Mouse (Mus musculus): ENCODE measurements at regions not wholly inside any gene's neighbourhood (a gene's known extent, or its start where the extent isn't known, plus 50 kb on each side); places are given as distances from the start of the nearest gene placed in this dataset.

- Histone ChIP-seq H3K27ac (ENCODE audit: low read depth) (no peak overlapping the region), H3K4me1 (replicated peaks; ENCODE audit: control insufficient read depth, insufficient read depth, low read length) (peaks cover 6% of the 10 kb centered on the region), H3K9ac (ENCODE audit: low read length) (no peak overlapping the region), H3K4me3 (ENCODE audit: low read depth, low read length) (no peak overlapping the region), H3K36me3 (ENCODE audit: control insufficient read depth, insufficient read depth, low read length) (no peaks in the 10 kb centered on the region), H3K27me3 (replicated peaks; ENCODE audit: control insufficient read depth, insufficient read depth, low read length) (no peaks in the 10 kb centered on the region), H3K4me2 (ENCODE audit: low read length) (no peak overlapping the region), H3K9me3 (ENCODE audit: control insufficient read depth, low read length) (no peaks in the 10 kb centered on the region)
- ATAC-seq (replicated peaks; ENCODE audit: low FRiP score, low TSS enrichment, low read depth) (no peak), DNase-seq (ENCODE audit: low spot score) (no peak)
- 57% methylated on average over 6 of the region's 6 CpGs for WGBS
Observed at GRCm38 (mm10) chr1:137972620-137973350, 202.7 kb downstream of the Ptprc start.

GRCm38 (mm10) chr1:137966151-137966836, 209.2 kb downstream of the Ptprc start:
- H3K9me3 ChIP-seq (ENCODE audit: control insufficient read depth, low read length), result no peaks in the 10 kb centered on the region
- no peak overlapping the region for H3K27ac ChIP-seq (ENCODE audit: low read depth)
- no peak overlapping the region for H3K9ac ChIP-seq (ENCODE audit: low read length)
- no peaks in the 10 kb centered on the region for H3K27me3 ChIP-seq (replicated peaks; ENCODE audit: control insufficient read depth, insufficient read depth, low read length)
- no peaks in the 10 kb centered on the region for H3K4me1 ChIP-seq (replicated peaks; ENCODE audit: control insufficient read depth, insufficient read depth, low read length)
- no peak for ATAC-seq (replicated peaks; ENCODE audit: low FRiP score, low TSS enrichment, low read depth)
- no peak for DNase-seq (ENCODE audit: low spot score)
- peaks cover 18% of the 10 kb centered on the region; the same call in 1 of the 2 replicates for H3K36me3 ChIP-seq (ENCODE audit: control insufficient read depth, insufficient read depth, low read length)
- no peak overlapping the region for H3K4me3 ChIP-seq (ENCODE audit: low read depth, low read length)
- no peak overlapping the region for H3K4me2 ChIP-seq (ENCODE audit: low read length)
- WGBS, result 67% methylated on average over 16 of the region's 16 CpGs

GRCm38 (mm10) chr1:137963656-137964055, 211.9 kb downstream of the Ptprc start:
- Histone ChIP-seq H3K4me3 (ENCODE audit: low read depth, low read length) (no peak overlapping the region), H3K4me2 (ENCODE audit: low read length) (no peak overlapping the region), H3K4me1 (replicated peaks; ENCODE audit: control insufficient read depth, insufficient read depth, low read length) (no peaks in the 10 kb centered on the region), H3K9ac (ENCODE audit: low read length) (no peak overlapping the region), H3K36me3 (ENCODE audit: control insufficient read depth, insufficient read depth, low read length) (peaks cover 18% of the 10 kb centered on the region), H3K9me3 (ENCODE audit: control insufficient read depth, low read length) (no peaks in the 10 kb centered on the region), H3K27me3 (replicated peaks; ENCODE audit: control insufficient read depth, insufficient read depth, low read length) (no peaks in the 10 kb centered on the region), H3K27ac (ENCODE audit: low read depth) (no peak overlapping the region)
- DNase-seq (ENCODE audit: low spot score) (no peak), ATAC-seq (replicated peaks; ENCODE audit: low FRiP score, low TSS enrichment, low read depth) (no peak)
- WGBS, result 73% methylated on average over 6 of the region's 6 CpGs

GRCm38 (mm10) chr1:137958040-137958439, 217.5 kb downstream of the Ptprc start:
- H3K4me3 ChIP-seq (ENCODE audit: low read depth, low read length), result no peak overlapping the region
- H3K27me3 ChIP-seq (replicated peaks; ENCODE audit: control insufficient read depth, insufficient read depth, low read length), result no peaks in the 10 kb centered on the region
- peaks cover 11% of the 10 kb centered on the region for H3K36me3 ChIP-seq (ENCODE audit: control insufficient read depth, insufficient read depth, low read length)
- no peak for ATAC-seq (replicated peaks; ENCODE audit: low FRiP score, low TSS enrichment, low read depth)
- no peaks in the 10 kb centered on the region for H3K4me1 ChIP-seq (replicated peaks; ENCODE audit: control insufficient read depth, insufficient read depth, low read length)
- no peak overlapping the region for H3K4me2 ChIP-seq (ENCODE audit: low read length)
- 44% methylated on average over 3 of the region's 3 CpGs for whole genome bisulfite sequencing
- DNase-seq (ENCODE audit: low spot score), result no peak
- no peak overlapping the region for H3K9ac ChIP-seq (ENCODE audit: low read length)
- no peaks in the 10 kb centered on the region for H3K9me3 ChIP-seq (ENCODE audit: control insufficient read depth, low read length)
- H3K27ac ChIP-seq (ENCODE audit: low read depth), result no peak overlapping the region

GRCm38 (mm10) chr1:137955993-137956392, 219.5 kb downstream of the Ptprc start:
- ATAC-seq (replicated peaks; ENCODE audit: low FRiP score, low TSS enrichment, low read depth) (no peak), DNase-seq (ENCODE audit: low spot score) (no peak)
- WGBS, result 79% methylated on average over 3 of the region's 3 CpGs
- Histone ChIP-seq H3K4me3 (ENCODE audit: low read depth, low read length) (no peak overlapping the region), H3K27me3 (replicated peaks; ENCODE audit: control insufficient read depth, insufficient read depth, low read length) (no peaks in the 10 kb centered on the region), H3K9ac (ENCODE audit: low read length) (no peak overlapping the region), H3K27ac (ENCODE audit: low read depth) (no peak overlapping the region), H3K4me1 (replicated peaks; ENCODE audit: control insufficient read depth, insufficient read depth, low read length) (no peaks in the 10 kb centered on the region), H3K4me2 (ENCODE audit: low read length) (no peak overlapping the region), H3K36me3 (ENCODE audit: control insufficient read depth, insufficient read depth, low read length) (peaks cover 7% of the 10 kb centered on the region; the same call in 1 of the 2 replicates), H3K9me3 (ENCODE audit: control insufficient read depth, low read length) (no peaks in the 10 kb centered on the region)

- 76% methylated on average over 2 of the region's 2 CpGs for WGBS
Observed at GRCm38 (mm10) chr1:137955139-137955538, 220.4 kb downstream of the Ptprc start.

GRCm38 (mm10) chr1:137953369-137953768, 222.1 kb downstream of the Ptprc start:
- Histone ChIP-seq H3K4me2 (ENCODE audit: low read length) (no peak overlapping the region), H3K4me1 (replicated peaks; ENCODE audit: control insufficient read depth, insufficient read depth, low read length) (no peaks in the 10 kb centered on the region), H3K36me3 (ENCODE audit: control insufficient read depth, insufficient read depth, low read length) (peaks cover 7% of the 10 kb centered on the region; the same call in 1 of the 2 replicates), H3K27me3 (replicated peaks; ENCODE audit: control insufficient read depth, insufficient read depth, low read length) (no peaks in the 10 kb centered on the region), H3K9ac (ENCODE audit: low read length) (no peak overlapping the region), H3K27ac (ENCODE audit: low read depth) (no peak overlapping the region), H3K4me3 (ENCODE audit: low read depth, low read length) (no peak overlapping the region), H3K9me3 (ENCODE audit: control insufficient read depth, low read length) (no peaks in the 10 kb centered on the region)
- 65% methylated on average over 1 of the region's 1 CpGs for WGBS
- no peak for ATAC-seq (replicated peaks; ENCODE audit: low FRiP score, low TSS enrichment, low read depth)
- DNase-seq (ENCODE audit: low spot score), result no peak

More at GRCm38 (mm10) chr1:137955139-137955538, 220.4 kb downstream of the Ptprc start:
- ATAC-seq (replicated peaks; ENCODE audit: low FRiP score, low TSS enrichment, low read depth), result no peak
- H3K9me3 ChIP-seq (ENCODE audit: control insufficient read depth, low read length), result no peaks in the 10 kb centered on the region
- H3K27me3 ChIP-seq (replicated peaks; ENCODE audit: control insufficient read depth, insufficient read depth, low read length), result no peaks in the 10 kb centered on the region
- H3K9ac ChIP-seq (ENCODE audit: low read length), result no peak overlapping the region
- no peak overlapping the region for H3K4me2 ChIP-seq (ENCODE audit: low read length)
- H3K27ac ChIP-seq (ENCODE audit: low read depth), result no peak overlapping the region
- H3K4me3 ChIP-seq (ENCODE audit: low read depth, low read length), result no peak overlapping the region
- no peak for DNase-seq (ENCODE audit: low spot score)
- peaks cover 7% of the 10 kb centered on the region; the same call in 1 of the 2 replicates for H3K36me3 ChIP-seq (ENCODE audit: control insufficient read depth, insufficient read depth, low read length)
- no peaks in the 10 kb centered on the region for H3K4me1 ChIP-seq (replicated peaks; ENCODE audit: control insufficient read depth, insufficient read depth, low read length)

GRCm38 (mm10) chr1:137952777-137953176, 222.7 kb downstream of the Ptprc start:
- Histone ChIP-seq H3K4me3 (ENCODE audit: low read depth, low read length) (no peak overlapping the region), H3K9me3 (ENCODE audit: control insufficient read depth, low read length) (no peaks in the 10 kb centered on the region), H3K9ac (ENCODE audit: low read length) (no peak overlapping the region), H3K36me3 (ENCODE audit: control insufficient read depth, insufficient read depth, low read length) (peaks cover 7% of the 10 kb centered on the region; the same call in 1 of the 2 replicates), H3K27me3 (replicated peaks; ENCODE audit: control insufficient read depth, insufficient read depth, low read length) (no peaks in the 10 kb centered on the region), H3K4me2 (ENCODE audit: low read length) (no peak overlapping the region), H3K4me1 (replicated peaks; ENCODE audit: control insufficient read depth, insufficient read depth, low read length) (no peaks in the 10 kb centered on the region), H3K27ac (ENCODE audit: low read depth) (no peak overlapping the region)
- 86% methylated on average over 1 of the region's 1 CpGs for WGBS
- ATAC-seq (replicated peaks; ENCODE audit: low FRiP score, low TSS enrichment, low read depth) (no peak), DNase-seq (ENCODE audit: low spot score) (no peak)
